Mouse (Mus musculus): ENCODE results near the gene Acr. TPM values are rescaled to one million over a fixed set of nuclear protein-coding genes. Genes with fewer than 3 reads are reported as not detected.

The Acr gene
- polyA plus RNA-seq, 1 experiment from 2014 or later = 1.2 TPM

- WGBS = 74% methylated on average over 1 of the region's 1 CpGs
- no peak for ATAC-seq (ENCODE audit: low FRiP score)
Observed at GRCm38 (mm10) chr15:89551733-89552132, 16.4 kb upstream of the Acr start.

GRCm38 (mm10) chr15:89555591-89555990 lies 12.5 kb upstream of the Acr start:
- Histone ChIP-seq H3K4me3 (no peak overlapping the region), H3K4me1 (peaks cover 23% of the 10 kb centered on the region), H3K4me2 (replicated peaks) (no peak overlapping the region), H3K27me3 (peaks cover 50% of the 10 kb centered on the region), H3K9ac (no peak overlapping the region), H3K36me3 (no peaks in the 10 kb centered on the region; the same call in 1 of the 2 replicates), H3K9me3 (replicated peaks) (no peaks in the 10 kb centered on the region), H3K27ac (no peak overlapping the region)
- ATAC-seq (ENCODE audit: low FRiP score) = no peak
- WGBS = 91% methylated on average over 6 of the region's 6 CpGs

More at GRCm38 (mm10) chr15:89551733-89552132, 16.4 kb upstream of the Acr start:
- H3K9me3 ChIP-seq (replicated peaks) = no peaks in the 10 kb centered on the region
- no peak overlapping the region for H3K4me3 ChIP-seq
- peaks cover 42% of the 10 kb centered on the region for H3K27me3 ChIP-seq
- no peak overlapping the region for H3K27ac ChIP-seq
- peaks cover 8% of the 10 kb centered on the region; the same call in 1 of the 2 replicates for H3K36me3 ChIP-seq
- peaks cover 24% of the 10 kb centered on the region for H3K4me1 ChIP-seq
- H3K9ac ChIP-seq = no peak overlapping the region
- H3K4me2 ChIP-seq (replicated peaks) = no peak overlapping the region

- peak overlapping the region; percentile 15; the same call in 1 of the 2 replicates for H3K4me3 ChIP-seq
- H3K9ac ChIP-seq = no peak overlapping the region
- peak overlapping the region; percentile 41 for H3K4me2 ChIP-seq (replicated peaks)
- H3K36me3 ChIP-seq = no peaks in the 10 kb centered on the region
- peaks cover 50% of the 10 kb centered on the region for H3K27me3 ChIP-seq
- H3K9me3 ChIP-seq (replicated peaks) = no peaks in the 10 kb centered on the region
- peaks cover 23% of the 10 kb centered on the region for H3K4me1 ChIP-seq
- H3K27ac ChIP-seq = no peak overlapping the region
- peak; percentile 65 for ATAC-seq (ENCODE audit: low FRiP score)
- WGBS = 22% methylated on average over 23 of the region's 23 CpGs
Observed at GRCm38 (mm10) chr15:89556401-89557178, 11.5 kb upstream of the Acr start.

GRCm38 (mm10) chr15:89557179-89557995 lies 10.7 kb upstream of the Acr start:
- Histone ChIP-seq H3K36me3 (no peaks in the 10 kb centered on the region), H3K4me3 (peak overlapping the region; percentile 26), H3K4me2 (replicated peaks) (peak overlapping the region; percentile 49), H3K9ac (no peak overlapping the region), H3K4me1 (peaks cover 23% of the 10 kb centered on the region), H3K9me3 (replicated peaks) (no peaks in the 10 kb centered on the region), H3K27ac (no peak overlapping the region), H3K27me3 (peaks cover 50% of the 10 kb centered on the region)
- ATAC-seq (ENCODE audit: low FRiP score) = no peak
- WGBS = 8% methylated on average over 38 of the region's 40 CpGs

GRCm38 (mm10) chr15:89557996-89558390 lies 10.1 kb upstream of the Acr start:
- peaks cover 23% of the 10 kb centered on the region for H3K4me1 ChIP-seq
- WGBS = 5% methylated on average over 34 of the region's 34 CpGs
- peaks cover 50% of the 10 kb centered on the region for H3K27me3 ChIP-seq
- H3K27ac ChIP-seq = no peak overlapping the region
- peak overlapping the region; percentile 49 for H3K4me2 ChIP-seq (replicated peaks)
- H3K9ac ChIP-seq = no peak overlapping the region
- ATAC-seq (ENCODE audit: low FRiP score) = no peak
- no peaks in the 10 kb centered on the region for H3K9me3 ChIP-seq (replicated peaks)
- no peaks in the 10 kb centered on the region for H3K36me3 ChIP-seq
- peak overlapping the region; percentile 26 for H3K4me3 ChIP-seq

GRCm38 (mm10) chr15:89559202-89559731 lies 8.9 kb upstream of the Acr start:
- Histone ChIP-seq H3K9ac (no peak overlapping the region), H3K27me3 (peaks cover 50% of the 10 kb centered on the region), H3K4me3 (no peak overlapping the region), H3K36me3 (no peaks in the 10 kb centered on the region), H3K4me1 (peaks cover 23% of the 10 kb centered on the region), H3K27ac (no peak overlapping the region), H3K4me2 (replicated peaks) (no peak overlapping the region), H3K9me3 (replicated peaks) (no peaks in the 10 kb centered on the region)
- 41% methylated on average over 10 of the region's 10 CpGs for WGBS
- ATAC-seq (ENCODE audit: low FRiP score) = no peak

GRCm38 (mm10) chr15:89572147-89572546 lies 4.0 kb downstream of the Acr start:
- no peak overlapping the region for H3K4me3 ChIP-seq
- H3K27ac ChIP-seq = no peak overlapping the region
- no peak overlapping the region for H3K9ac ChIP-seq
- no peaks in the 10 kb centered on the region for H3K27me3 ChIP-seq
- no peak overlapping the region for H3K4me2 ChIP-seq (replicated peaks)
- no peaks in the 10 kb centered on the region for H3K36me3 ChIP-seq
- no peak for ATAC-seq (ENCODE audit: low FRiP score)
- WGBS = 80% methylated on average over 8 of the region's 8 CpGs
- no peaks in the 10 kb centered on the region for H3K9me3 ChIP-seq (replicated peaks)
- H3K4me1 ChIP-seq = no peaks in the 10 kb centered on the region

- no peaks in the 10 kb centered on the region for H3K27me3 ChIP-seq
- H3K27ac ChIP-seq = no peak overlapping the region
- H3K9me3 ChIP-seq (replicated peaks) = no peaks in the 10 kb centered on the region
- H3K4me3 ChIP-seq = no peak overlapping the region
- ATAC-seq (ENCODE audit: low FRiP score) = no peak
- H3K36me3 ChIP-seq = peaks cover 39% of the 10 kb centered on the region
- H3K9ac ChIP-seq = no peak overlapping the region
- H3K4me2 ChIP-seq (replicated peaks) = no peak overlapping the region
- H3K4me1 ChIP-seq = 0 out of 2 replicates have a peak, but pooled peaks cover 3% of the 10 kb centered on the region
- WGBS = 89% methylated on average over 7 of the region's 7 CpGs
Observed at GRCm38 (mm10) chr15:89582494-89582893, 14.4 kb downstream of the Acr start.

- WGBS = 86% methylated on average over 5 of the region's 5 CpGs
- Histone ChIP-seq H3K4me1 (peaks cover 4% of the 10 kb centered on the region; the same call in 1 of the 2 replicates), H3K9me3 (replicated peaks) (no peaks in the 10 kb centered on the region), H3K4me2 (replicated peaks) (no peak overlapping the region), H3K27me3 (no peaks in the 10 kb centered on the region), H3K27ac (no peak overlapping the region), H3K9ac (no peak overlapping the region), H3K4me3 (no peak overlapping the region), H3K36me3 (peaks cover 52% of the 10 kb centered on the region)
- no peak for ATAC-seq (ENCODE audit: low FRiP score)
Observed at GRCm38 (mm10) chr15:89585101-89585500, 17.0 kb downstream of the Acr start.

- H3K9ac ChIP-seq = no peak overlapping the region
- WGBS = 92% methylated on average over 11 of the region's 11 CpGs
- H3K9me3 ChIP-seq (replicated peaks) = no peaks in the 10 kb centered on the region
- no peak overlapping the region for H3K4me3 ChIP-seq
- H3K4me1 ChIP-seq = peaks cover 9% of the 10 kb centered on the region
- ATAC-seq (ENCODE audit: low FRiP score) = no peak
- H3K4me2 ChIP-seq (replicated peaks) = no peak overlapping the region
- H3K27ac ChIP-seq = no peak overlapping the region
- H3K36me3 ChIP-seq = peaks cover 52% of the 10 kb centered on the region
- H3K27me3 ChIP-seq = no peaks in the 10 kb centered on the region
Observed at GRCm38 (mm10) chr15:89585631-89586030, 17.5 kb downstream of the Acr start.

- WGBS = 88% methylated on average over 5 of the region's 5 CpGs
- Histone ChIP-seq H3K4me2 (replicated peaks) (no peak overlapping the region), H3K27ac (no peak overlapping the region), H3K4me3 (no peak overlapping the region), H3K9me3 (replicated peaks) (no peaks in the 10 kb centered on the region), H3K9ac (no peak overlapping the region), H3K4me1 (peaks cover 20% of the 10 kb centered on the region), H3K36me3 (peaks cover 30% of the 10 kb centered on the region), H3K27me3 (no peaks in the 10 kb centered on the region)
- ATAC-seq (ENCODE audit: low FRiP score) = no peak
Observed at GRCm38 (mm10) chr15:89589146-89589545, 21.0 kb downstream of the Acr start.

GRCm38 (mm10) chr15:89591317-89591716 lies 23.2 kb downstream of the Acr start:
- peak; percentile 38; the same call in 1 of the 2 replicates for ATAC-seq (ENCODE audit: low FRiP score)
- H3K9ac ChIP-seq = peak overlapping the region; percentile 84
- no peaks in the 10 kb centered on the region for H3K27me3 ChIP-seq
- no peaks in the 10 kb centered on the region for H3K9me3 ChIP-seq (replicated peaks)
- WGBS = 4% methylated on average over 30 of the region's 30 CpGs
- H3K27ac ChIP-seq = peak overlapping the region; percentile 74
- peak overlapping the region; percentile 76 for H3K4me3 ChIP-seq
- H3K4me1 ChIP-seq = peaks cover 17% of the 10 kb centered on the region
- peaks cover 25% of the 10 kb centered on the region for H3K36me3 ChIP-seq
- H3K4me2 ChIP-seq (replicated peaks) = peak overlapping the region; percentile 81

Data from hindbrain, embryonic 12.5 days (tissue).